Mouse (Mus musculus) liver, postnatal 0 days (tissue): ENCODE data around the gene Ints14. TPM values are rescaled to one million over a fixed set of nuclear protein-coding genes. Genes with fewer than 3 reads are reported as not detected.
"Not testable (repeated sequence)": the region's sequence is repeated elsewhere in the genome, so short reads cannot be mapped to it uniquely, and the experiment has no call there.

Experiments
- ATAC-seq: fragments of 200-750 bp; cut with Nextera tagmentation; 2 replicates; pipeline ENCODE4 v1.8.0; 2017; ENCODE audit warnings: mild to moderate bottlenecking, moderate library complexity
- DNase-seq: peaks from one replicate; pipeline ENCODE4 v3.0.0-alpha.2; 2016
- H3K27ac ChIP-seq: fragments of 300-500 bp; sonication (generic); 2 replicates; pipeline ENCODE4 v1.5.1; 2014; ENCODE audit warnings: antibody characterized with exemption, moderate library complexity, mild to moderate bottlenecking, low read depth
- H3K27me3 ChIP-seq: fragments of 300-500 bp; sonication (generic); 2 replicates; pipeline ENCODE4 v1.6.1; 2014; ENCODE audit warnings: low read length, control low read depth, mixed read lengths; ENCODE audit not compliant: insufficient read depth
- H3K36me3 ChIP-seq: fragments of 300-500 bp; sonication (generic); replicated peaks from 2 replicates; pipeline ENCODE4 v1.6.1; 2014; ENCODE audit warnings: mild to moderate bottlenecking, control low read depth, low read length, moderate library complexity, mixed read lengths; ENCODE audit not compliant: insufficient read depth
- H3K4me1 ChIP-seq: fragments of 300-500 bp; sonication (generic); 2 replicates; pipeline ENCODE4 v1.6.1; 2014; ENCODE audit warnings: antibody characterized with exemption, mild to moderate bottlenecking, control low read depth; ENCODE audit not compliant: insufficient read depth
- H3K4me2 ChIP-seq: fragments of 300-500 bp; sonication (generic); 2 replicates; pipeline ENCODE4 v1.6.1; 2014; ENCODE audit warnings: low read depth, mild to moderate bottlenecking, low read length, moderate library complexity, mixed read lengths
- H3K4me3 ChIP-seq: fragments of 300-500 bp; sonication (generic); 2 replicates; pipeline ENCODE4 v1.5.1; 2014; ENCODE audit warnings: low read depth, low read length
- H3K9ac ChIP-seq: fragments of 300-500 bp; sonication (generic); replicated peaks from 2 replicates; pipeline ENCODE4 v1.6.1; 2014; ENCODE audit warnings: mild to moderate bottlenecking, moderate library complexity
- H3K9me3 ChIP-seq: fragments of 300-500 bp; sonication (generic); 2 replicates; pipeline ENCODE4 v1.6.1; 2016; ENCODE audit warnings: mild to moderate bottlenecking, control low read depth, low read length, mixed read lengths
- CTCF ChIP-seq: sonication (generic); IDR thresholded peaks from 2 replicates; pipeline ENCODE4 v1.5.1; 2016; ENCODE audit warnings: antibody characterized with exemption, low read depth
- EP300 ChIP-seq: IDR thresholded peaks from 2 replicates; pipeline ENCODE4 v1.6.1; 2016; ENCODE audit warnings: antibody characterized with exemption, low read depth, mild to moderate bottlenecking
- WGBS: fragments of 180-500 bp; shearing (Covaris S2); extraction: QIAGEN DNeasy Blood & Tissue Kit; methylation state at CpG from one replicate; pipeline ENCODE4 v1.1.7; 2014; ENCODE audit not compliant: insufficient replicate concordance; 5-methylcytosine and 5-hydroxymethylcytosine counted together
- polyA plus RNA-seq: library from polyadenylated mRNA; unstranded; fragments of >200 nt; fragmentation: Nextera tagmentation; extraction: Ambion mirVana; gene quantifications from 2 replicates; pipeline ENCODE4 v1.2.1, GENCODE M21; 2015

The Ints14 gene
- polyA plus RNA-seq, 1 experiment from 2014 or later = 11.1 TPM

- ATAC-seq = no peak
- peaks cover 75% of the 10 kb centered on the region for H3K36me3 ChIP-seq
- no peak for TF ChIP-seq EP300
- TF ChIP-seq CTCF = no peak
- 68% methylated on average over 6 of the region's 6 CpGs for WGBS
- H3K4me2 ChIP-seq = no peak overlapping the region
- no peak overlapping the region for H3K9ac ChIP-seq
- H3K4me1 ChIP-seq = no peaks in the 10 kb centered on the region
- no peak for DNase-seq
- no peaks in the 10 kb centered on the region for H3K27me3 ChIP-seq
- H3K9me3 ChIP-seq = no peaks in the 10 kb centered on the region
- no peak overlapping the region for H3K4me3 ChIP-seq
- no peak overlapping the region for H3K27ac ChIP-seq
Measured at GRCm38 (mm10) chr9:64988443-64988842, 27.7 kb downstream of the Ints14 start.

DNA sequence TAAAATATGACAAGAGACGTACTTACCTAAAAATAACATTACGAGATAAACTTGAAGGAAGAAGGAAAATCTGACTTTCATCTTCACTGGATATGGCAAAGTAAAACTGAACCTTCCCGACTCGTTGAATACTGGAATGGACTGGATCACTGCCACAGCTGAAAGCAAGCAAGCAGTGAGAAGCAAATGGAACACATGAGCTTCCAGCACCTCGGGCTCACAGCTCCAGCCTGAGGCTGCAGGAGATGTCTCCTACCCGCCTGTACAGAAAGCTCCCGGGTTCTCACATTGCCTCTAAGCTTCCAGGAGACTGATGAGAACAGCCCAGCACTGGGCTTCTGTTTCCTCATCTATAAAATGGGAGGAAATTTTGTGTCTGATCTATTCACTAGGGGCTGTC, 29.6 kb downstream of the Ints14 start:
- H3K36me3 ChIP-seq = peaks cover 65% of the 10 kb centered on the region
- H3K4me3 ChIP-seq = no peak overlapping the region
- H3K9me3 ChIP-seq = no peaks in the 10 kb centered on the region
- no peak overlapping the region for H3K9ac ChIP-seq
- H3K27ac ChIP-seq = no peak overlapping the region
- H3K4me1 ChIP-seq = no peaks in the 10 kb centered on the region
- H3K4me2 ChIP-seq = no peak overlapping the region
- TF ChIP-seq CTCF (no peak), EP300 (no peak)
- no peak for ATAC-seq
- no peaks in the 10 kb centered on the region for H3K27me3 ChIP-seq
- 86% methylated on average over 7 of the region's 7 CpGs for WGBS
- DNase-seq = no peak

DNA sequence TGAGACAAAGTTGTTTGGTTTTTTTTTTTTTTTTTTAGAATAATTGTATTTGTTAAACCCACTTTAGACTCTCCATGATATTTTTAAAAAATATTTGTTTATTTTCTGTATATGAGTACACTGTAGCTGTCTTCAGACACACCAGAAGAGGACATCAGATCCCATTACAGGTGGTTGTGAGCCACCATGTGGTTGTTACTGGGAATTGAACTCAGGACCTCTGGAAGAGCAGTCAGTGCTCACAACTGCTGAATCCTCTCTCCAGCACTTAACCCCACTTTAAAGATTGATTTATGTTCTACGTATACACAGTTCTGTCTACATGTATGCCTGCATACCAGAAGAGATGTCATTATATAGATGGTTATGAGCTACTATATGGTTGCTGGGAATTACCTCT, 34.8 kb downstream of the Ints14 start:
- not testable (repeated sequence) for ATAC-seq, H3K9ac ChIP-seq, H3K27me3 ChIP-seq, H3K4me1 ChIP-seq, H3K4me2 ChIP-seq, H3K4me3 ChIP-seq, DNase-seq, H3K9me3 ChIP-seq, H3K27ac ChIP-seq
- 76% methylated on average over 1 of the region's 1 CpGs for WGBS
- peak; percentile 19 for TF ChIP-seq CTCF
- H3K36me3 ChIP-seq = peaks cover 37% of the 10 kb centered on the region

- Histone ChIP-seq H3K9ac (no peak overlapping the region), H3K4me1 (no peaks in the 10 kb centered on the region), H3K9me3 (no peaks in the 10 kb centered on the region), H3K27ac (no peak overlapping the region), H3K4me3 (no peak overlapping the region), H3K36me3 (peaks cover 55% of the 10 kb centered on the region), H3K4me2 (no peak overlapping the region), H3K27me3 (no peaks in the 10 kb centered on the region)
- DNase-seq = no peak
- TF ChIP-seq CTCF = no peak
- TF ChIP-seq EP300 = no peak
- no peak for ATAC-seq
- 69% methylated on average over 4 of the region's 4 CpGs for WGBS
Measured at GRCm38 (mm10) chr9:65001481-65001880, 40.8 kb downstream of the Ints14 start.

GRCm38 (mm10) chr9:65005737-65006136, 45.0 kb downstream of the Ints14 start:
- Histone ChIP-seq H3K4me2 (no peak overlapping the region), H3K27me3 (no peaks in the 10 kb centered on the region), H3K9me3 (no peaks in the 10 kb centered on the region), H3K27ac (no peak overlapping the region), H3K36me3 (peaks cover 44% of the 10 kb centered on the region), H3K4me3 (no peak overlapping the region), H3K4me1 (no peaks in the 10 kb centered on the region), H3K9ac (no peak overlapping the region)
- ATAC-seq (no peak), DNase-seq (no peak)
- no peak for TF ChIP-seq CTCF
- WGBS = 89% methylated on average over 8 of the region's 8 CpGs

- WGBS = 72% methylated on average over 8 of the region's 8 CpGs
- Histone ChIP-seq H3K9me3 (no peaks in the 10 kb centered on the region), H3K36me3 (peaks cover 16% of the 10 kb centered on the region), H3K9ac (no peak overlapping the region), H3K4me3 (no peak overlapping the region), H3K27me3 (no peaks in the 10 kb centered on the region), H3K27ac (no peak overlapping the region), H3K4me2 (no peak overlapping the region), H3K4me1 (peaks cover 11% of the 10 kb centered on the region)
- DNase-seq (no peak), ATAC-seq (no peak)
- TF ChIP-seq CTCF (no peak), EP300 (no peak)
Measured at GRCm38 (mm10) chr9:65010632-65011031, 49.9 kb downstream of the Ints14 start.

- Histone ChIP-seq H3K9me3 (no peaks in the 10 kb centered on the region), H3K4me1 (peaks cover 17% of the 10 kb centered on the region), H3K9ac (no peak overlapping the region), H3K27me3 (no peaks in the 10 kb centered on the region), H3K27ac (no peak overlapping the region), H3K36me3 (peaks cover 10% of the 10 kb centered on the region), H3K4me3 (no peak overlapping the region), H3K4me2 (no peak overlapping the region)
- DNase-seq = peak; percentile 56
- 52% methylated on average over 6 of the region's 6 CpGs for WGBS
- ATAC-seq = peak; percentile 38; the same call in 1 of the 2 replicates
- no peak for TF ChIP-seq EP300
- peak; percentile 64 for TF ChIP-seq CTCF
Measured at GRCm38 (mm10) chr9:65011304-65011703, 50.6 kb downstream of the Ints14 start.
